11 mouse cellular contexts compared by ENCODE assay signal in genomic region chr4:58736867-58737633, GRCm38 (mm10). TPM values are rescaled to one million over a fixed set of nuclear protein-coding genes. Genes with fewer than 3 reads are reported as not detected.
DNase-seq lines count a peak whose midpoint lies in the region; ATAC-seq and TF ChIP-seq lines count a peak whose summit lies in the region.
"Had no signal": no experiment of that assay in that cellular context is flagged by ENCODE, and none has a peak within 500 bp of the region (broad histone marks: within the 10 kb centered on the region; RNA-seq: fewer than 3 reads in every experiment).

No protein-coding gene starts in this region.

- no peaks in the 10 kb centered on the region for H3K4me1 ChIP-seq in heart, postnatal 0 days (ENCODE audit: control insufficient read depth, insufficient read depth)
- H3K4me1 ChIP-seq in lung, embryonic 16.5 days (replicated peaks; ENCODE audit: control insufficient read depth, insufficient read depth, low read length): 0 out of 2 replicates have a peak, but pooled peaks cover 3% of the 10 kb centered on the region
- H3K4me1 ChIP-seq in limb, embryonic 10.5 days: peaks cover 10% of the 10 kb centered on the region
- H3K4me1 ChIP-seq in stomach, embryonic 16.5 days (ENCODE audit: control insufficient read depth, insufficient read depth, low read length): 0 out of 2 replicates have a peak, but pooled peaks cover 4% of the 10 kb centered on the region
- H3K4me1 ChIP-seq: forebrain, embryonic 12.5 days; liver, embryonic 15.5 days had no signal

- H3K27ac ChIP-seq in heart, postnatal 0 days (ENCODE audit: low read depth): no peak overlapping the region
- H3K27ac ChIP-seq in lung, embryonic 16.5 days (ENCODE audit: low read length): peak overlapping the region; percentile 19
- no peak overlapping the region for H3K27ac ChIP-seq in limb, embryonic 10.5 days
- peak overlapping the region; percentile 73 for H3K27ac ChIP-seq in stomach, embryonic 16.5 days (ENCODE audit: low read length)
- H3K27ac ChIP-seq: forebrain, embryonic 12.5 days; liver, embryonic 15.5 days had no signal

- no peak overlapping the region for H3K4me2 ChIP-seq in heart, postnatal 0 days (ENCODE audit: low read depth, low read length)
- 0 out of 2 replicates have a peak overlapping the region, but pooled peaks have one; percentile 6 for H3K4me2 ChIP-seq in lung, embryonic 16.5 days (ENCODE audit: low read depth, low read length)
- H3K4me2 ChIP-seq in stomach, embryonic 16.5 days (ENCODE audit: low read depth, low read length): no peak overlapping the region
- H3K4me2 ChIP-seq: forebrain, embryonic 12.5 days; liver, embryonic 15.5 days had no signal

- ATAC-seq in heart, postnatal 0 days (ENCODE audit: insufficient read depth, low read depth): no peak
- peak; percentile 91 for ATAC-seq in lung, embryonic 16.5 days (ENCODE audit: low read depth)
- peak; percentile 50; the same call in 1 of the 2 replicates for ATAC-seq in stomach, embryonic 16.5 days (ENCODE audit: insufficient read depth, low FRiP score)

- H3K27me3 ChIP-seq in heart, postnatal 0 days (ENCODE audit: control insufficient read depth, insufficient read depth, low read length): no peaks in the 10 kb centered on the region
- no peaks in the 10 kb centered on the region for H3K27me3 ChIP-seq in lung, embryonic 16.5 days (ENCODE audit: control insufficient read depth, insufficient read depth, low read depth, low read length)
- no peaks in the 10 kb centered on the region for H3K27me3 ChIP-seq in limb, embryonic 10.5 days (ENCODE audit: low read depth, poor library complexity, severe bottlenecking)
- no peaks in the 10 kb centered on the region for H3K27me3 ChIP-seq in stomach, embryonic 16.5 days (ENCODE audit: control insufficient read depth, insufficient read depth, low read length)
- H3K27me3 ChIP-seq: forebrain, embryonic 12.5 days; liver, embryonic 15.5 days had no signal

- H3K9ac ChIP-seq in heart, postnatal 0 days (replicated peaks; ENCODE audit: low read depth, low read length): no peak overlapping the region
- H3K9ac ChIP-seq in lung, embryonic 16.5 days (ENCODE audit: low read length): no peak overlapping the region
- no peak overlapping the region; the same call in 1 of the 2 replicates for H3K9ac ChIP-seq in stomach, embryonic 16.5 days (ENCODE audit: low read length)
- H3K9ac ChIP-seq: forebrain, embryonic 12.5 days; liver, embryonic 15.5 days had no signal

- no peaks in the 10 kb centered on the region for H3K9me3 ChIP-seq in heart, postnatal 0 days (replicated peaks; ENCODE audit: control insufficient read depth, low read length)
- no peaks in the 10 kb centered on the region for H3K9me3 ChIP-seq in lung, embryonic 16.5 days (ENCODE audit: control insufficient read depth, low read length)
- H3K9me3 ChIP-seq in limb, embryonic 10.5 days (replicated peaks): no peaks in the 10 kb centered on the region
- no peaks in the 10 kb centered on the region for H3K9me3 ChIP-seq in stomach, embryonic 16.5 days (replicated peaks; ENCODE audit: control insufficient read depth, low read length)
- H3K9me3 ChIP-seq: forebrain, embryonic 12.5 days; liver, embryonic 15.5 days had no signal

- peak; percentile 12 for DNase-seq in heart, postnatal 0 days (ENCODE audit: low spot score)
- no peak for DNase-seq in heart, postnatal 4 days
- no peak for DNase-seq in lung, postnatal 4 days
- peak; percentile 27 for DNase-seq in limb, embryonic 10.5 days (ENCODE audit: low spot score)
- no peak for DNase-seq in adrenal gland, postnatal 10 days
- DNase-seq: embryo, embryonic 11 days; kidney, adult 18-20 months had no signal

- 77% methylated on average over 18 of the region's 18 CpGs for whole genome bisulfite sequencing in heart, postnatal 0 days
- WGBS in lung, embryonic 16.5 days: 49% methylated on average over 18 of the region's 18 CpGs
- 83% methylated on average over 18 of the region's 18 CpGs for WGBS in limb, embryonic 10.5 days
- WGBS in stomach, embryonic 16.5 days: 59% methylated on average over 18 of the region's 18 CpGs

- no peaks in the 10 kb centered on the region for H3K36me3 ChIP-seq in heart, postnatal 0 days (replicated peaks; ENCODE audit: control insufficient read depth, insufficient read depth, low read length)
- no peaks in the 10 kb centered on the region for H3K36me3 ChIP-seq in lung, embryonic 16.5 days (ENCODE audit: control insufficient read depth, insufficient read depth, low read length)
- H3K36me3 ChIP-seq in limb, embryonic 10.5 days: no peaks in the 10 kb centered on the region
- no peaks in the 10 kb centered on the region for H3K36me3 ChIP-seq in stomach, embryonic 16.5 days (ENCODE audit: control insufficient read depth, insufficient read depth, low read length)
- H3K36me3 ChIP-seq: forebrain, embryonic 12.5 days; liver, embryonic 15.5 days had no signal

- no peak overlapping the region for H3K4me3 ChIP-seq in heart, postnatal 0 days (ENCODE audit: low read depth, low read length)
- no peak overlapping the region for H3K4me3 ChIP-seq in lung, embryonic 16.5 days (ENCODE audit: low read length)
- no peak overlapping the region for H3K4me3 ChIP-seq in limb, embryonic 10.5 days
- no peak overlapping the region for H3K4me3 ChIP-seq in stomach, embryonic 16.5 days (replicated peaks; ENCODE audit: low read length)
- H3K4me3 ChIP-seq: forebrain, embryonic 12.5 days; liver, embryonic 15.5 days had no signal

- TF ChIP-seq CTCF in heart, postnatal 0 days (IDR thresholded peaks at IDR 0.05; ENCODE audit: low read depth): peak; percentile 6; the same call in 1 of the 2 replicates

- TF ChIP-seq EP300 in heart, postnatal 0 days (IDR thresholded peaks at IDR 0.05; ENCODE audit: low read depth): no peak

RNA-seq across cellular contexts. Expression of gene Olfr267, which starts 50.5 kb away (rescaled TPM):
- total RNA-seq in heart, postnatal 0 days (2014; rRNA removed; ENCODE audit: low replicate concordance): not detected in 2 replicates
- polyA plus RNA-seq in heart, postnatal 0 days (2015; fragmentation: Nextera tagmentation; extraction: Ambion mirVana): 0.04 TPM in 1 of 2 replicates, not detected in the other
- total RNA-seq in heart, postnatal 4 days (2021): under 1 TPM; 0.14 to 0.17 TPM
- not detected in 2 replicates for polyA plus RNA-seq in lung, embryonic 16.5 days (2015; fragmentation: Nextera tagmentation; extraction: Ambion mirVana)
- not detected in 2 replicates for polyA plus RNA-seq in limb, embryonic 10.5 days (2016; fragmentation: Nextera tagmentation; extraction: Ambion mirVana)
- not detected in 2 replicates for polyA plus RNA-seq in stomach, embryonic 16.5 days (2015; fragmentation: Nextera tagmentation; extraction: Ambion mirVana)
- total RNA-seq in adrenal gland, postnatal 10 days (2021): under 1 TPM; 0.06 to 0.12 TPM
- polyA plus RNA-seq: forebrain, embryonic 12.5 days; liver, embryonic 15.5 days had no signal

Comparison
In these comparisons a context has a peak if more than half of its experiments do, and no peak if none do; other contexts are left out.
1. DNase-seq: peak in heart, postnatal 0 days (single experiment) and limb, embryonic 10.5 days (single experiment); none in heart, postnatal 4 days (single experiment), lung, postnatal 4 days (0 of 2) and adrenal gland, postnatal 10 days (single experiment).
2. H3K27ac ChIP-seq: peak in lung, embryonic 16.5 days (single experiment) and stomach, embryonic 16.5 days (single experiment); none in heart, postnatal 0 days (single experiment) and limb, embryonic 10.5 days (single experiment).